Mouse (Mus musculus) layer of hippocampus, postnatal 14 days (tissue): ENCODE measurements around the gene Zfp385a. TPM values are rescaled to one million over a fixed set of nuclear protein-coding genes. Genes with fewer than 3 reads are reported as not detected.

Experiments used
- DNase-seq, 2 experiments: peaks; one replicate each; pipeline ENCODE4 v3.0.0; 2021 to 2022; ENCODE audit warnings: low spot score in 2 of 2, mixed read lengths in 1 of 2
- total RNA-seq, 2 experiments: library from RNA; stranded (reverse); gene quantifications; 2 replicates each; pipeline ENCODE4 v1.2.3; 2021

The Zfp385a gene
- total RNA-seq, 2 experiments from 2014 or later = 43.2 to 44.4 TPM

DNA sequence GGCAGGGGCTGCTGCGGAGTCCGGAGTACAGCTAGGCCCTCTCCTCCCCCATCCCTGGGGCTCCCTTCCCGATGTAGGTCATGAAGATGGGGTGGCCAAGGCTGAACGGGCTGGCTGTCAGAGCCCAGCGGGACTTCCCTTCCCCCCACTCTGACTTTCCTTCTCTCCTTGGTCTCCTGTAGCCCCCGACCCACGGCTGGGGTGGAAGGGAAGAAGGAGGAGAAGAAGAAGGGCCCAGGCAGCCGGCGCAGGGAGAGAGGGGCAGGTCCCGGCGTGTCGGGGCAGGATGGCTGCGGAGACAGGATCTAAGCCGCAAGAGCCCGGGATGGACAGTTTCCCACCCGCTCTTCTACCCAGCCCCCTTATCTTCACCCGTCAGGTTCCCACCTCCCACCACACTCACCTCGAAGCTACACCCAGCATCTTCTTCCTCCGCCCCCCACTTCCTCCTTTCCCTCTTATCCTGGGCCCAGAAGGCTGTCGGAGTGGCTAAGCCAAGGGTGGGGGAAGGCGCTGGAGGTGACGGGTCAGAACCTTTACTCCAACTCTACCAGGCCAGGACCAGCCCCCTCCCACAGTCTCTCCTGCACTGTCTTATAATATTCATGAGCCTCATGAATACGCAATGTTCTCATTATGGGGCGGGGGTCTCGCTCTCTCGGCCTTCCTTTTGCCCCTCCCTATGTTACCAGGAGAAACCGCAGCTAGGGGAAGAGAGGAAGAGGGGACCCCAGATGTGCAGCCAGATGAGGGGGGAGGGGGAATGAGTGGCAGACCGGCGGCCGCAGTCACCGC is 530 bp downstream of the Zfp385a start:
- no peak for DNase-seq

DNA sequence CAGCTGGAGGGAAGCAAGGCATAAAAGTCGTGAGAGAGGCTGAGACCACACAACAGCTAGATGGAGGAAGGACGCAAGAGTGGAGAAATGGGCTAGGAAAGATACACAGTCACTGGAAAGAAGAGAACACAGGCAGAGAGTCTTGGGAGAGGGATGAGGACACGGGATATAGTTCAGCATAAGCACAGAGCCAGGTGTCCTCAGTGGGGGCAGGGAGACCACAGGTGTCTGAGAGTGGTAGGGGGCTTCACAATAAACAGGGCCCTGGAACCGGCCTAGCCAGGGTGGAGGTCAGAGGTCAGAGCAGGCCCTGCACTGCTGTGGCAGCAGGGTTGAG is 1.1 kb downstream of the Zfp385a start:
- DNase-seq = no peak

DNA sequence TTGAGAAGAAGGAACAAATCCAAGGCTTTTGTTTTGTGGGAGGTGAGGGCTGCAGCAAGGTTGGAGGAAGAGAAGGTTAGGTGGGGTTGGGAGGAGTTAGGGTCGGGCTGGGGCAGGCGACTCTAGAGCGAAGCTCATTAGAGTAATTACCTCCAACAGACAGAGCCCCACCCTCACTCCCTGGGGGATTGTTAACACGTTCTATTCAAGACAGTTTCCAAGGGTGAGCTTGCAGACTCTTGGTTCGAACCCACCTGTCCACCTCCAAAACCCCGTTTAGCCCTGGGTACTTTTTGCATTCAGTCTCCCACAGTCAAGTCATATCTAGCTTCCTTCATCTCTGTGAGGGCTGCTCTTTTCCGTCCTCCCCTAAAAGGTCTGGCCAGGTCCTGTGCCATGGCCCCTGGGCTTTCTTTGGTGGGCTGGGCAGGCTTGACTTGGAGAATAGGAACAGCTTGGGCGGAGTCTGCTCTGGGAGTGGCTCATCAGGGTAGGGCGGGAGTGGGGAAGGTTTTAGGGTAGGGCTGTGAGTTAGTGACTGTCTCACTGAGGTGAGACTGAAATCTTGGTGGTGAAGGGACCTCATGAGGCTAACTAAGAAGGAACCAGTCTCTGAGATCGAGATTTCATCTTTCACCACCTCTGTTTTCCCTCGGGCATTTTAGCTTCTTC is 2.8 kb downstream of the Zfp385a start:
- DNase-seq = no peak

DNA sequence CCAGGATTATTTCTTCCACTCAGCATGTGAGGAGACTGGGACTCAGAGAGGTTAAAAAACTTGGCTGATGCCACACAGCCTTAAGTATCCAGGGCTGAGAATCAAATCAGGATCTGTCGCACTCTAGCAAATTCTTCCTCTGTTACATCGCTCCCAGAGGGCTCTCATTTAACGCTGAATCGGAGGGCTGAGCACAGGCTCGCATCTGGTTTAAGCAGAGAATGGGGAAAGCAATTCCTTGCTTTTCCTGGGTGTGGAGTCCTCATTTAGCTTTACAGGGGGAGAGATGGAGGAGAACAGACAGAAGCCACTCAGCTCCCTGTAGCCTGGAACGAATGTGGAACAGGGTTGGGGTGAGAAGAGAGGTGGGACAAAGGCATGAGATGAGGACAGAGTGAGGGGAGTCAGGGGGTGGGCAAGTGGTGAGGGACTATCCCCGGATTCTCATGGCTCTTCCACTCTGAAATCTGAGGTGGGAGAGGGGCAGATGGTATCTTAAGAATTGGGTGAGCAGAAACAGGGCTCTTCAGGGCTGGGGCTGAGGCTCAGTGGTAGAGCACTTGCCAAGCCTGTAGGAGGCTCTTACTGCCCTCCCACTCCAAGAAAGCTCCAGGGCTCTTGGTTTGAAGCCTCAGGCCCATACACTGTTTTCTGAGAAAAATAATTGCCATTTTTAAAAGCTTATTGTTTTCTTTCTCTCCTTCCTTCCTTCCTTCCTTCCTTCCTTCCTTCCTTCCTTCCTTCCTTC is 4.2 kb downstream of the Zfp385a start:
- no peak for DNase-seq

DNA sequence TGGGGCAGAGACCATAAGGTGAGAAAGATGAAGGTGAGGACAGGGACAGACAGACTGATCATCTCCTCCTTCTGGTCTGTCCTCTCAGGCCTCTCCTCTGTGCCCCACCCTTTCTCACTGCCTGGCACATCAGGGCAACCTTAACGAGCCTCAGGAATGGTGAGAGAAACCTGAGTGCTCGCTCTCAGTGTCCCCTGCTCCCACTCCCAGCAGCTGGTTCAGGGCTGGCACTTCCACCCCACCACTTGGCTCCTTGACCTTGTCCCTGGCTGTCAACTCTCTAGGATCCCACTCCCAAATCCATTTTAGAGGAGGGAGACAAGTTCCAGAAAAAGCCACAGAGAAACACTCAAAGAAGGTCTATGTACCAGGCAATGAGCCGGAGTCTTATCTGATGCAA is 4.9 kb downstream of the Zfp385a start:
- DNase-seq = no peak

DNA sequence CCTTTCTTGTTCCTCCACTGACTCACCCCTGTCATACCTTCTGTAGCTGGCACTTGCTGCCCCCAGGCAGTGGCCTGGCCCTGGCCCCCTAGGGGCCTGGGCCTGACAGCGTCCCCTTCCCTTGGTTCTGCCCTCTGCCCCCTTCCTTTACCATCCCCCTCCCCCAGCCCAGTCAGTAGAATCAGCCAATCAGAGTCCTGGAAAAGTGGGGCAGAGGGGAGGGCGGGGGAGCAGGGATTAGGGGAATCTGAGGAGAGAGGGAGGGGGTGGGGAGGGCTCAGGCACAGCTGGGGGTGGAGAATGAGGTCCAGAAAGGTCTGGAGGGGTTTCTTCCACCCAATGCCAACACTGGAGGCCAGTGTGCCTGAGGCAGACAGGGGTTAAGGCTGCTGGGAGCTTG is 5.7 kb downstream of the Zfp385a start:
- no peak for DNase-seq

DNA sequence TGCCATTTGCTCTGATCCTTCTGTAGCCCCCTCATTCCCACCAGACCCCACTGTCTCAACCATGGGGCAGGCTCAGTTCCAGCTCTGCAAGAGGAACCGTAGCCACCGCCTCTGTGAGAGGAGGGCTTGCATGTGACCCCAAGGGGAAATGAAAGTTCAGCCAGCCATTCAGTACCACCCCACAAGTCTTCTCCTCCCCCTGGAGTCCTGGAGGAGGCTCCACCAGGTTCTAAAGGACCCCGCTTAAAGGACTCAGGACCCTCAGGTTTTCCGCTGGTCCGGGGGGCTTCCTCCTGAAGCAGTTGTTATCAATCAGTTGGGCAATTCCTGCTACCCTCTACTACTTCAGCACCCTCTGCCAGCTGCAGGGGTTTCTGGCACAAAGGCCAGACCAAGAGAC is 6.2 kb downstream of the Zfp385a start:
- no peak for DNase-seq

DNA sequence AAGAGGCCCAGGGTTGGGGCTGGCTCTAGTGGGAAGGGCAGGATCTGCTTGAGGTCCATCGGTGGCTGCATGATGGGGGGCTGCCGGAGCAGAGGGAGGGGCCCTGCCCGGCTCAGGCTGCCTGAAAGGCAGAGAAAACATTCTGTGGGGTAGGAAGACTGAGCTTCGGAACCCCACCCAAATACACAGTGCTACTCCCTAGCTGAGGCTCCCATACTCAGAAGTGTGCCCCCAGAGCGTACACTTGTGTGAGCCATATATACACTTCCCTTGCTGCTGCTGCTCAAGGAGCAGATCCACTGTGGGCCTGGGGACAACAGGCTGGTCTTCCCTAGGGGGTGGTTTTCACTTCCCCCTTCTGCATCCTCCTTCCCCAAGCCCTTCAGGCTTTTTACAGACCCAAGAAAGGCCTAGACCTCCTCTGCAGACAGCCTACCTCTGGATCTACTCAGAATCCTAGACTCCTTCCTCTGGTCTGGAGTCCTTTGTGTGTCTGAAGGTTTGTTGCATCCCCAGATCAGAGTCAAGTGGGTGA is 6.7 kb downstream of the Zfp385a start:
- no peak for DNase-seq

DNA sequence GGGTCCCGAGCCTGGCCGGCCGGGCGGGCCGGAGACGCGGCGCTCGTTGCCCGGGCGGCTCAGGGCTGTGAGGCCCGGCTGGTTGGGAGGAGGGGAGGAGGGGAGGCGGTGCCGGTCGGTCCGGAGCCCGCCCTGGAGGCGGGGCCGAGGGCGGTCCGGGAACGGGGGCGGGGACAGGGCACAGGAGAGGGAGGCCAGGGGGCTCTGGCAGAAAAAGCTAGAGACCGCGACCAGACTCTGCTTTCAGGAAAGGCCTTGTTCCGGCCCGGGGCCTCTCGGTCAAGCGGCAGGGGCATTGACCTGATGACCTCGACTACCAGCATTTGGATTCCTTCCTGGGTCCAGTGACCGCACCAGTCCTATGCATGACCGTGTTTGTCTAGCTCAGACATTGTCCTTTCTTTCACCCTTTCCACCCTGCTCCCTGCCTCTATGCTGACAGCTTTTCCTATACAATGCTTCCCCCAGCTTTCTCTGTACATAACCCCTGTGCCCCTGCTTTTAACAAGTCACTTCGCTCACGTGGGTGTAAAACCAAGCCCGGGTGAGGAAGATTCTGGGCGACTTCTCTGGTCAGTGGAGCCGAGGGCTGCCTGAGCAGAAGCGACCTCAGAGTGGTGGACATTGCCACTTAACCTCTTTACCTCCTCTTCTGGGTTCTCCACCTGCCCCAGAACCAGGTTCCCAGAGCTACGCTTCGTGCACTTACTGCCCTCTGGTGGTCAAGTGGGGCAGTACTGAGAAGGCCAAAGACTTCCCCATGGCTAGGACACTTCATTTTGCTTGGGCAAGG is 16.2 kb downstream of the Zfp385a start:
- DNase-seq = peak; percentile 76 to 84

DNA sequence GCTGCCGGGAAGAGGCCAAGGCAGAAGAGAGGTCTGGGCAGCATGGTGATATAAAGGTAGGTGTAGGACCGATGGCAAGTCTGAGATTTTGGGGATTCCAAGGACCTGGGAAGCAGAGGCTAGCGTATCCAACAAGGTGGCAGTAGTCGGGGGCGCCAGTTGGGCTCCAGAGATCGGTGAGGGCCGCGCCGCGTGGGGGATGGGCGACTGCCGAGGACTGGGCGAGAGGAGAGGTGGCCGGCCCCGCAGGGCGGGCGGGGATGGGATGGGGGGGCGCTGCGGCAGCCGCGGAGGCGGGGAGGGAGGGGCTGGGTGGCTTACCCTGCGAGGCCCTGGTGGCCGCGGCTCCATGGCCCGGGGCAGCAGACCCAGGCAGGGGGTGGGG is 16.8 kb downstream of the Zfp385a start:
- no peak for DNase-seq

DNA sequence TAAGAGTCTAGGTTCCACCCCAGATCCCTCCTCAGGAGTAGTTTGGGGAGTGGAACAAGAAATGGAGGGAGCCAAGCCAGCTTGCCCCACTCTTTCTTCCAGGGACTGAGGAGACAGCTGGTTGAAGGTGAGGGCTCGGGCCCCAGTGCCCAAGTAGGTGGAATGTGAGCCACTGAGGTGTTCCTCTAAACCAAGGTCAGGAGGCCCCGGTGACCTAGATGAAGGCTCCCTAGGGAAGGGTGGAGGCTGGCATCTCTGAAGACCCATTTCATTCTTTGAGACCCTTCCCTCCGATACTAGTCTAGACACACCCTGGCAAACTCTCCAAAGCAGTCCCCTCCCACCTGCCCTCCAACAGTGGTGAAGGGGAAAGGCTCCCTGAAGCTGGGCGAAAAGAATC is 17.5 kb downstream of the Zfp385a start:
- DNase-seq = no peak

DNA sequence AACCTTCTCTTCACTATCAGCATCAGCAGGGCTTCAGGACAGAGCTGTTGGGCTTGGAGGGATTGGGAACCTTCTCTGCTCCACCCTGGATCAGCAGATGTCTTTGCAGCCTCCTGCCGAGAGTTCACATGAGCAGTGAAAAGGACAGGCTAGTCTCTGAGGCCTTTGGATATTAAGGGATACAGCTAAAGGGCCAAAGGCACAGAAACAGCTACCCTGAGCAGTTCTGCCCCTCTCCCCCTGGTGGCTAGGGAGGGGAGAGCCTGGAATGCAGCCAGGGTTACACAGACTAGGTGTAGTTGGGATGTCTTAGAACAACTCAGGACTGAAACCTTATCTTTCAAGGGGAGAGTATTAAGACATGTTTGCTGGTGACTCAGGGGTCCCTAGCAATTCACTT is 18.8 kb downstream of the Zfp385a start:
- no peak for DNase-seq

DNA sequence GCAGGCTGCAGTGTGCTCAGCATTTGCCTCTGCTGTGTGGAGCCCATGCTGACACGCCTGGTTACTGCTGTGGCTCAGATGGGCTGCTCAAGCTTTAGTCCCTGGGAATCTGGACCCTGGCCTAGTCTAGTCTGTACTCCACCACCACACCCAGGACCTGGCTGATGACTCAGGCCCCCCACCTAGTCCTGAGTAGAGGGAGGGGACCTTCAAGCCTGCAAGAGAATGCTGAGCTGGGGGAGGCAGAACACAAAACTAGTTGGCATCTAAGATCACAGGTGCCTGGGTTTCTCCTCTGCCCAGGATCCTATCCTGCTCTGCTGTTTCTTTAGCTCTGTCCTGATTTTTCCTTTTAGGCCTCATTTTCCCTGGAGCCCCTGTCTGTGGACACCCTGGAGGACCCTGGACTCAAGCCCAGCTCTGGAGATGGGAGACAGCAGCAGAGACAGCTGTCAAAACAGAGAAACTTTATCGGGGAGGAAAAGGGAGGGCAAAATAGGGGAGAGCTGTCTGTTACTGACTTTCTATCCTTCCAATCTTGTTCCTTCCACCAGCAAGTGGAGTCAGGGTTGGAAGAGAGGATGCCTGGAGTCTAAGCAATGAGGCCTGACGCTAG is 21.6 kb downstream of the Zfp385a start:
- DNase-seq = no peak

DNA sequence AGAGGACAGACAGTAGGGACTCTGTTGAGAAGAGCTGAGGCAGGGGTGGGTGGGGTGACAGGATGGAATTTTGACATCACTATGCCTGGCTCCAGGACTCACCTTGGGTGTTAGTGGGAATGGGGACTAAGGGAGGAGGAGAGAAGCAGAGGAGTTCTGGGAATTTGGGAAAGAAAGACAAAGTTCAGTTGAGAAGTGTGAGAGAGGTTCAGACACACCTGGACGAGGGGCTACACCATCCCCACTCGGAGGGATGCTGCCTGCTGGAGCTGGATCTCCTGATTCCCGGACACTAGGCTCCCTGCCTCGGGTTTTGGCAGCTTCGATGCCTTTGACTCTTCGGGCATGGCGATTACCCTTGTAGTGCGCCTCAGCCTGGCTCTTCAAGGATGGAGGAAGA is 22.2 kb downstream of the Zfp385a start:
- DNase-seq = no peak

DNA sequence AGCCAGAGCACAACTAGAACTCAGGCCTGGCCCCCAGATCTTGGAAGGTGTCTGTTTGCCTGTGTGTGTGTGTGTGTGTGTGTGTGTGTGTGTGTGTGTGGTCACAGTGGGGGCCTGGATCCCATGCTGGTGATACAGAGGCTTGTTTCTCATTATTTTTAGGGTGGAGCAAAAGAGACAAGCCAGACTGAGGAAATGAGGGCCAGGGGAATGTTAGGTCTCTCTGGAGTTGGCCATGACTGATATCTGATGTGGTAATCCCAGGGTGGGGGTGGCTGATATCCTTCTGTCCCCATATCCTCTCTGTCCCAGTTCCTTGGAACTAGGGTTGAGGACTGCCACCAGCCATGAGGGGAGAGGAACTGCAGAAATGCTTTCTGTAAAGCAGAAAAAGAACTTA is 22.8 kb downstream of the Zfp385a start:
- no peak for DNase-seq

DNA sequence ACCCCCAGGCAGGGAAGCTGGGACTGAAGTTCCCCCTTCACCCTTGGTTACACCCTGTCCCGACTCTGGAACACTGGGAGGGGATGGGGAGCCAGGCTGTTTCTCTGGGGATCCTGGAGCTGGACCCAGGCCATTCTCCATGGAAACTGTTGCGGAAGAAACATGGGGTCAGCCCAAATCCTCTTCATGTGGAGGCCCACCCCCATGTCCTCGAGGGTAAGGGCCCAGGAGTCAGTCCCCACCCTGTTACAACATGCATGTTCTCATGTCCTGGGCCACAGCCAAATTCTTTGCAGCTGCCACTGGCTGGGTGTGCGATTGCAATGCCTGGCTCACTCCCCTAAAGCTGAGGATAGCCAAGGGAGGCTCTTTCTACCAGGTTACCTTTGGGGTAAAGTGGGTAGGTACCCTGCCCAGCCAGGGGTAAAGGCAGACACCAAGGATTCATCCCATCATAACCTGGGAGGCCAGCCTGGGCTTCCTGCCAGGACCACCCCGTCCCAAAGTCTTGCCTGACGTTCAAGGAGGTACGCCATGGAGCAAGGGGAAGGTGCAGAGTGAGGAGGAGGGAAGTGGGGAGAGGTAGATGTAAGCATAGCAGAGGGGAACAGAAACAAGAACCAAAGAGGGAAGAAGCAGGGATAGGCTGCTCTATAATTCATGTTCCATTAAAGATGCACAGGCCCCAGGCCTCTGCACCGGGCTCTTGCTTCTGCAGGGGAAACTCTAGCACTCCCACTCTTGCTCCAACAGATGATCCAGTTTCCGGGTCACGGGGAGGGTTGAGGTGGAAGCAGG is 23.7 kb downstream of the Zfp385a start:
- DNase-seq = no peak

DNA sequence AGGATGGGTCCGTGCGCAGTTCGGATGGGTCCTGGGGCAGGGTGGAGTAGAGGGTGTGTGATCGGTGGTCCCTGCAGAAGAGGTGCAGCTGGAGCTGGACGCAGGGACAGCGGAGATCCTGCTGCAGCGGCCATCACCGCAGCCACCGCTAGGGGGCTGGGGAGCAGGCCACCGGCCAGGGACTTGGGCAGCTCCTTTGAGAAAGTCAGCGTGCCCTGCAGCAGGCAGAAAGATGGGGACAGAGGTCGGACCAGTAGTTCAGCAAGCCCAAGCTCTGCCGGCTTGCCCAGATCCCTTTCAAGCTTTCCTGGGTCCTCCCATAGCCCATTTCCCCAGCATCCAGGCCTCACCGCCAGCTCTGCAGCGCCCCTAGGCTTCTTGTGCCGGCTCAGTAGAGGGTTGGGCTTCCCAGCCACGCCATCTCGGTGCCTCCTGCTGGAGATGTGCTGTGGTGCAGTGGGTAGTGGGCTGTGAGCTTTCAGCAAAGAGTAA is 24.8 kb downstream of the Zfp385a start:
- peak in 1 of 2 experiments; percentile 66 for DNase-seq

DNA sequence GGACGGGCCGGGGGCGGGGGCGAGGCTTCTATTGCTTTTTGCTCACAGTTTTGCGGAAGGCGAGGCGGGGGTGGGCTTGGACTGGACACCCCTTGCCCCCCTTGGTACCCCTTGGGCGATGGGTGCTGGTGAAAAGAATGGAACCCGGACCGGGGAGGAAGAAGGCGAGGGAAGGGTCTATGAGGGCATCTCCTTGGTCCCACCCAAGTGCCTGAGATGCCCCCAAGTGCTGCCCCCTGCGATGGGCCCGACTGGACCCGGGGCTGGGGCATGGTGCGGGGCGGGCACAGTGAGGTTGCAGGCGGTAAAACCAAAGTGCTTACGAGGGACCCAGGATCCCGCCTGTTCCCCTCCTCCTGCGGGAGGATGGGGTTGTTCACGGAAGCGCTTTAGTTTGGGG is 25.7 kb downstream of the Zfp385a start:
- no peak for DNase-seq

DNA sequence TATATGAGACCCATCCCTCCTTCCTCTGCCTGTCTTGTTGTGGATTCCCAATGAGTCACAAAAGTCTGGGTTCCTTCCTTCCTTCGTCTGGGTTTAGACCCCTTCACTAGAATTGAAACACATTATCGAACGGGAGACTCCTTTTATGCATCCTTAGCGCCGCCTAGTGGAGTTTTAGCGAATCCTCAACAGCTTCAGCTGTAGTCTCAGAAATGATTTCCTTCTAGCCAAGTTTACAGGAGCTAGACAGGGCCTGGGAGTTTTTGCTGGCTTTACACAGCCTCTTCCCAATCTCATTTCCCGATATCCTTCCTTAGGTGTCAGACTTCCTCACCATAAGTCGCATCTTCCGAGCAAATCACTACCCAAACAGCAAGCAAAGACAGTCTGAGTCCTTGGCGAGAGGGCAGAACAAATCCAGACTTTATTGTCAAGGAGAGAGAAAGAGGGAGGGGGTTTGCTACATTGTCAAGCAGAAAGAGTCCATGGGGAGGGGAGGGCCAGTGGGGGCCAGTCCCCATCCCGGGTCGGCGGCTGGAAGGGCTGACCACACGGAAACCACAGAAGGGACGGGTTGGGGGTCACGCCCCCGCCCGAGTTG is 26.3 kb downstream of the Zfp385a start:
- peak in 1 of 2 experiments; percentile 79 for DNase-seq
